Mouse (Mus musculus) heart, embryonic 15.5 days (tissue): ENCODE measurements around the gene Terf2. TPM values are rescaled to one million over a fixed set of nuclear protein-coding genes. Genes with fewer than 3 reads are reported as not detected.

Experiments used
- ATAC-seq: fragments of 200-750 bp; cut with Nextera tagmentation; replicated peaks from 2 replicates; pipeline ENCODE4 v1.8.0; 2017; ENCODE audit warnings: low read depth, moderate TSS enrichment; ENCODE audit not compliant: insufficient number of reproducible peaks, insufficient read depth, low FRiP score
- H3K27ac ChIP-seq: fragments of 300-500 bp; sonication (generic); 2 replicates; pipeline ENCODE4 v1.5.1; 2015; ENCODE audit warnings: mild to moderate bottlenecking, inconsistent platforms
- H3K27me3 ChIP-seq: fragments of 300-500 bp; sonication (generic); 2 replicates; pipeline ENCODE4 v1.6.1; 2015; ENCODE audit warnings: inconsistent platforms
- H3K36me3 ChIP-seq: fragments of 300-500 bp; sonication (generic); 2 replicates; pipeline ENCODE4 v1.6.1; 2015; ENCODE audit warnings: mild to moderate bottlenecking, inconsistent platforms
- H3K4me1 ChIP-seq: fragments of 300-500 bp; sonication (generic); replicated peaks from 2 replicates; pipeline ENCODE4 v1.6.1; 2015; ENCODE audit warnings: inconsistent platforms
- H3K4me2 ChIP-seq: fragments of 300-500 bp; sonication (generic); 2 replicates; pipeline ENCODE4 v1.6.1; 2015; ENCODE audit warnings: inconsistent platforms, mild to moderate bottlenecking, moderate library complexity
- H3K4me3 ChIP-seq: fragments of 300-500 bp; sonication (generic); 2 replicates; pipeline ENCODE4 v1.5.1; 2015; ENCODE audit warnings: mild to moderate bottlenecking, inconsistent platforms
- H3K9ac ChIP-seq: fragments of 300-500 bp; sonication (generic); 2 replicates; pipeline ENCODE4 v1.6.1; 2015; ENCODE audit warnings: mild to moderate bottlenecking, inconsistent platforms
- H3K9me3 ChIP-seq: fragments of 300-500 bp; sonication (generic); replicated peaks from 2 replicates; pipeline ENCODE4 v1.6.1; 2016; ENCODE audit warnings: inconsistent platforms
- WGBS: fragments of 180-500 bp; shearing (Covaris S2); methylation state at CpG from one replicate; pipeline ENCODE4 v1.1.7; 2015; ENCODE audit warnings: mixed read lengths; 5-methylcytosine and 5-hydroxymethylcytosine counted together
- polyA plus RNA-seq: library from polyadenylated mRNA; unstranded; fragments of >200 nt; fragmentation: Nextera tagmentation; extraction: Ambion mirVana; gene quantifications from 2 replicates; pipeline ENCODE4 v1.2.1, GENCODE M21; 2015

Terf2 gene
- 9.5 and 10.4 TPM in 2 replicates for polyA plus RNA-seq

DNA sequence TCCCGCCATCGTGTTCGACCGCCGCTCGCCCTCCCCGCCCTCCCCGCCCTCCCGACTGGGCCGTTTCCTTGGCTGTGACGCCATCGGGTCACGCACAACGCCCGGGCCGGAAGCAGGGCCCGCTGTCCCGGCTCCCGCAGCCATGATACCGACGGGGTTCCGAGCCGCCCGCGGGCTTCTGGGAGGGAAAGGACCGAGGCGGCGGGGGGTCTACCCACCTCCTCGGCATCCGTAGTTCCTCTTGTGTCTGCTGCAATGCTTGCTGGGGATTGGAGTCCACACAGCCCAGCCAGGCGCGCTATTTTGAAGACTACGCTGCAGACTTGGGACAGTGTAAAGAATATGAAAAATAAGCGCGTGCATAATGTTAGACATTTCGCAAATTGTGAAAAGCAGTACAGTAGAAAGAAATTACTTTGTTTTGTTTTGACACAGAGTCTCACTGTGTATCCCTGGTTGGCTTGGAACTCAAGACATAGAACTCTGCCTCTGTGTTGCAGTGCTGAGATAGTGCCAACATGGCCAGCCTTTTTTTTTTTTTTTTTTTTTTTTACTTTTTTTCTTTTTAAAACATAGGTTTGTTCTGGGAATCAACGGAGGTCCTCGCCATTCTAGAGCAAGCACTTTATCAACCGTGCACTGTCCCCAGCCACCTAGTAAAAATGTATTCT, at the start of gene Terf2:
Terf2 (minus strand) TSS at position 182 of the 671 bp plus-strand sequence.
- H3K9ac ChIP-seq: peak within 1 kb of the TSS; percentile 90
- peak; percentile 93 for ATAC-seq
- peak within 1 kb of the TSS; percentile 70 for H3K4me2 ChIP-seq
- peak within 1 kb of the TSS; percentile 91 for H3K27ac ChIP-seq
- H3K27me3 ChIP-seq: no peaks in the 10 kb centered on the region
- WGBS: 4% methylated on average over 31 of the region's 39 CpGs
- no peaks in the 10 kb centered on the region for H3K9me3 ChIP-seq
- H3K4me3 ChIP-seq: peak within 1 kb of the TSS; percentile 95
- peaks cover 14% of the 10 kb centered on the region for H3K36me3 ChIP-seq
- peaks cover 22% of the 10 kb centered on the region for H3K4me1 ChIP-seq

DNA sequence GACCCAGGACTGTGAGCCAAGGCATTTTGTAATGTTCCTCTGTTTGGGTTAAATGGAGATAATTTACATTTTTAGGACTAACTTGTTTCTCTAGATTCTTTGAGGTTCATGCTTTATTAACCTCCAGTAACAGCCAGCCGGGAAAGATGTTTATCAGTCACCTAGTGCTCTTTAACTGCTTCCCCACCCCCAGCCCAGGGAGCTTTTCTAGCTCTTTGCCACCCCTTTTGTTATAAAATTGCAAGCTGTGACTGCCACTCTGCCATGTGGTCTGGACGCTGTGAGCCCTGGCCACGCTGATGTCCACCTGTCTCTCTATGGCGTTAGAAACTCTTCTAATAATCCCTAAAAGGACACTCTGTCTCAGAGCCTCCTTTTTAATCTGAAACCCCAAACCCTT, 47.2 kb upstream of the Terf2 start:
- Histone ChIP-seq H3K4me1 (peaks cover 6% of the 10 kb centered on the region), H3K4me2 (no peak overlapping the region), H3K4me3 (no peak overlapping the region), H3K9me3 (no peaks in the 10 kb centered on the region), H3K9ac (no peak overlapping the region), H3K36me3 (no peaks in the 10 kb centered on the region), H3K27ac (no peak overlapping the region), H3K27me3 (no peaks in the 10 kb centered on the region)
- no peak for ATAC-seq
- WGBS: 54% methylated on average over 4 of the region's 4 CpGs

DNA sequence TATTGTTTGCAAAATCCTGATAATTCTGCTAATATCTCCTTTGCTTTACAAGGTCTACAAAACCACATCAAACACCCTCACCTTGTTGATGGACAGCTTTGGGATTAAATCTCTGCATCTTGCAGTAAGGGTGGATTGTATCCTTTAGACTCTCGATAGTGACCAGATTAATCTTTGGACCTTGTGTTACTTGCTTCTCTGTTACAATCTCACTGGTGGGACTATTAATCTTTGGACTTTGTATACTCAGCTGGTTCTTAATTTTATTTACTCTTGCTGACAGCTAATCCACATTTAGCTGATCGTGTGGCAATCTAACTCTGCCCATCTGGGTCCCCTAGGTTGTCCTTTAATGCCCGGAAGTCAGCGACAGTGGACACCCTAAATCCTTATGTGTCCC, 46.2 kb upstream of the Terf2 start:
- H3K4me2 ChIP-seq: no peak overlapping the region
- H3K9me3 ChIP-seq: no peaks in the 10 kb centered on the region
- 90% methylated on average over 4 of the region's 4 CpGs for WGBS
- no peak overlapping the region for H3K4me3 ChIP-seq
- H3K4me1 ChIP-seq: peaks cover 6% of the 10 kb centered on the region
- no peaks in the 10 kb centered on the region for H3K36me3 ChIP-seq
- H3K9ac ChIP-seq: no peak overlapping the region
- no peak overlapping the region for H3K27ac ChIP-seq
- ATAC-seq: no peak
- no peaks in the 10 kb centered on the region for H3K27me3 ChIP-seq

DNA sequence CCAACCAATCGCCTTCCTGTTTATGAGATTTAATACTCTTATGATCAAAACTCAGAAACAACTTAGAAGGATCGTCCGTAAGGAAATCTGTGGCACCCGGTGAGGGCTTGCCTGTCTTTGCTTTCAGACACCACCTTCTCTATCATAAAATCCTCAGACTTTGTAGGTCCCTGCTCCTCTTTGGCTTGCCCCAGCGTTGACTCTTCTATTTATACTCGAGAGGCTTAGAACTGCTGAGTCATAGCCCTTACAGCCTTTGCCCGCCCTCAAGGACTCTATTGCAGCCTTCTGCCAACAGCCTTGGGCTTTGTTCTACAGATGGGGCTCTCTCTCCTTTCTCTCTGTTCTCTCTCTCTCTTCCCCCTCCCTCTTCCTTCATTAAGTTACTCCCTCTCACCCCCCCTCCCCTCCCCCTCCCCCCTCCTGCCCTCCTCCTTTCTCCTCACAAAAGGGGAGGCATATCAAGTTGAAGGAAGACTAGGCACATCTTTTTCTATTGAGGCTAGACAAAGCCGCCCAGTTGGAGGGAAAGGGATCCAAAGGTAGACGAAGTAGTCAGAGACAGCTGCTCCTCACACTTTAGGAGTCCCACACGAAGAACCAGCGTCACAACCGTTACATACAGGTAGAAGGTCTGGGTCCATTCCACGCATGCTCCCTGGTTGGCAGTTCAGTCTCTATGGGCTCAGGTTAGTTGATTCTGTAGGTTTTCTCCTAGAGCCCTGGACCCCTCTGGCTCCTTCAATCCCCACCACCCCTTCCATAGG, 43.5 kb upstream of the Terf2 start:
- Histone ChIP-seq H3K9ac (no peak overlapping the region), H3K9me3 (no peaks in the 10 kb centered on the region), H3K4me3 (no peak overlapping the region), H3K4me1 (peaks cover 12% of the 10 kb centered on the region), H3K36me3 (no peaks in the 10 kb centered on the region), H3K27me3 (no peaks in the 10 kb centered on the region), H3K27ac (peak overlapping the region; percentile 69), H3K4me2 (peak overlapping the region; percentile 9; the same call in 1 of the 2 replicates)
- WGBS: 40% methylated on average over 13 of the region's 13 CpGs
- peak; percentile 84 for ATAC-seq

DNA sequence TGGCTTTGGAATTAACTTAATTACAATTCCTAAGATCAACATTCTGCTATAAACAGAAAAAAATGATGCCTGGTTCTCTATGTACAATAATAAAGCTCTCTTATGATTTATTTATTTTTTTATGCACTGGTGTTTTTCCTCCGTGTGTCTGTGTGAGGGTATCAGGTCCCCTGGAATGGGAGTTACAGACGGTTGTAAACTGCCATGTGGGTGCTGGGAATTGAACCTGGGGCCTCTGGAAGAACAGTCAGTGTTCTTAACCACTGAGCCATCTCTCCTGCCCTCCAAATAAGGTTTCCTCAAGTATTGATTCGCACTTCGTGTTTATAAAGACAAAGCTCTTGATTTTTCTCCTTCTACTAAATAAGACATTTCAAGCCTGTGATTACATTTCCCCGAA, 42.0 kb upstream of the Terf2 start:
- no peaks in the 10 kb centered on the region for H3K9me3 ChIP-seq
- H3K9ac ChIP-seq: no peak overlapping the region
- H3K4me2 ChIP-seq: no peak overlapping the region
- H3K36me3 ChIP-seq: no peaks in the 10 kb centered on the region
- no peak overlapping the region for H3K27ac ChIP-seq
- H3K4me3 ChIP-seq: no peak overlapping the region
- no peak for ATAC-seq
- peaks cover 20% of the 10 kb centered on the region for H3K4me1 ChIP-seq
- no peaks in the 10 kb centered on the region for H3K27me3 ChIP-seq
- 93% methylated on average over 5 of the region's 5 CpGs for WGBS

DNA sequence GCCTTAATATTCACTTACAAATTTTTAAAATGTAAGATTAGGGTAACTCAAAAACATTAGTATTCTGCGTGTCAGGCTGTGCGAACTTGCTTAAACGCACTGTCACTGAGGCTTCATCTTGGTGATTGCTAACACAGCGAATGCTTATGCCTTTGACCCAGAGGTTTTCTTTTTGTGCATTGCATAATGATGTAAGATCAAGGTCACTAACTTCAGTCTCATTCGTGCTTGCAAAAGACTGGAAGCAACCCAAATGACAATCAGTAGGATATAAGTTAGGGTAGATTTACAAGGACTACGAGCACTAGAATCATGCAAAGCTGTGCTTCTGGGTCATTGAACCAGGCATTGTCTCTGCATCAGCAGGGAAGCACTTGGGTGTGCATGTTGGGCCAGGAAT, 41.2 kb upstream of the Terf2 start:
- Histone ChIP-seq H3K4me3 (no peak overlapping the region), H3K4me2 (no peak overlapping the region), H3K27me3 (no peaks in the 10 kb centered on the region), H3K27ac (no peak overlapping the region), H3K36me3 (no peaks in the 10 kb centered on the region), H3K9ac (no peak overlapping the region), H3K4me1 (peaks cover 26% of the 10 kb centered on the region), H3K9me3 (no peaks in the 10 kb centered on the region)
- 92% methylated on average over 6 of the region's 6 CpGs for WGBS
- no peak for ATAC-seq

DNA sequence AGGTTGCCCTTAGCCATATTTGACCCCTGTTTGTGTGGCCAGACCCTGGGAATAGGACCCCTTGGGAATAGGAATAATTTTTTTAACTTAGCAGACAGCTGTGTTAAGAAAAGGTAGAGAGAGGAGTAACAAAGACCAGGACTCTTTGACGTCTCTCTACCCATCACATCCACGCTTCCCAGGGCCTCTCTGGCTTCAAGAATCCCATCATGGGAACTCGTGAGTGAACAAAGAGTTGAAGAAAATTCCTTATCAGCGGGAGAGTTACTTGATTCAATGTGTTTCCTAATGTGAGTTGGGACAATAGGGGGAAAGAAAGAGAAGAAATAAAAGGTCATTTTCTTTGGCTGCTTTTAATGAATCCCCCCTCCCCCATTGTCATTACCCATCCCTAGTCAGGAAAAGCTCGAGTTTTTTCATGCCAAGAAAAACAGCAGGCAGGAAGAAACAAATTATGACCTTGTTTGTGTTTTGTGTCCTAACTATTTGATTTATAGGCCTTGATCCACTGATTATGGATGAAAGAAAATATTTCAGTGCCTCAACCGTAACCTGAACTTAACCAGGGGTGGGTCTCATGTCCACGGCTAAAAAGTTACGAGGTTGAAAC, 39.8 kb upstream of the Terf2 start:
- Histone ChIP-seq H3K4me1 (peaks cover 28% of the 10 kb centered on the region), H3K27ac (peak overlapping the region; percentile 55), H3K36me3 (no peaks in the 10 kb centered on the region), H3K4me2 (no peak overlapping the region), H3K27me3 (no peaks in the 10 kb centered on the region), H3K9ac (no peak overlapping the region), H3K9me3 (no peaks in the 10 kb centered on the region), H3K4me3 (no peak overlapping the region)
- whole genome bisulfite sequencing: 52% methylated on average over 8 of the region's 8 CpGs
- ATAC-seq: no peak

DNA sequence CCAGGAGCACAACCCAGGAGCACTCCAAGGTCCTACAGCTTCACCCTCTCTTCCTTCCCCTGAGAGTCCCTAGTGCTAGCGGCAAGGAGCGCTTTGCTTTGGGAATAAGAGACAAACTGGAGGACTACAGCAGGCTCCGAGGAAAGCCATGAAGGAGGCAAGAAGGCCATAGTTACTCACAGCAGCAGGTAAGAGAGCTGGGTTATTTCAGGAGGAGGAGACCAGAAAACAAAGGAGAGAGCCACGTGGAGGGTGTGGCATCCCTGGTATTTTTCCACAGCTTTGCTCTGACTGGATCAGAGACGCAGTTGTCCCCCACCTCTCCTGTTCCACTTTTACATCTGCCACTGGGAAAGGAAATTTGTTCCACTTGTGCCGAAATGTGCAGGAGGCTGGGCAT, 37.5 kb upstream of the Terf2 start:
- Histone ChIP-seq H3K4me1 (peaks cover 35% of the 10 kb centered on the region), H3K27ac (peak overlapping the region; percentile 60), H3K4me2 (no peak overlapping the region; the same call in 1 of the 2 replicates), H3K27me3 (no peaks in the 10 kb centered on the region), H3K4me3 (no peak overlapping the region), H3K9ac (no peak overlapping the region), H3K9me3 (no peaks in the 10 kb centered on the region), H3K36me3 (no peaks in the 10 kb centered on the region)
- ATAC-seq: no peak; the same call in 1 of the 2 replicates
- 38% methylated on average over 6 of the region's 6 CpGs for WGBS

DNA sequence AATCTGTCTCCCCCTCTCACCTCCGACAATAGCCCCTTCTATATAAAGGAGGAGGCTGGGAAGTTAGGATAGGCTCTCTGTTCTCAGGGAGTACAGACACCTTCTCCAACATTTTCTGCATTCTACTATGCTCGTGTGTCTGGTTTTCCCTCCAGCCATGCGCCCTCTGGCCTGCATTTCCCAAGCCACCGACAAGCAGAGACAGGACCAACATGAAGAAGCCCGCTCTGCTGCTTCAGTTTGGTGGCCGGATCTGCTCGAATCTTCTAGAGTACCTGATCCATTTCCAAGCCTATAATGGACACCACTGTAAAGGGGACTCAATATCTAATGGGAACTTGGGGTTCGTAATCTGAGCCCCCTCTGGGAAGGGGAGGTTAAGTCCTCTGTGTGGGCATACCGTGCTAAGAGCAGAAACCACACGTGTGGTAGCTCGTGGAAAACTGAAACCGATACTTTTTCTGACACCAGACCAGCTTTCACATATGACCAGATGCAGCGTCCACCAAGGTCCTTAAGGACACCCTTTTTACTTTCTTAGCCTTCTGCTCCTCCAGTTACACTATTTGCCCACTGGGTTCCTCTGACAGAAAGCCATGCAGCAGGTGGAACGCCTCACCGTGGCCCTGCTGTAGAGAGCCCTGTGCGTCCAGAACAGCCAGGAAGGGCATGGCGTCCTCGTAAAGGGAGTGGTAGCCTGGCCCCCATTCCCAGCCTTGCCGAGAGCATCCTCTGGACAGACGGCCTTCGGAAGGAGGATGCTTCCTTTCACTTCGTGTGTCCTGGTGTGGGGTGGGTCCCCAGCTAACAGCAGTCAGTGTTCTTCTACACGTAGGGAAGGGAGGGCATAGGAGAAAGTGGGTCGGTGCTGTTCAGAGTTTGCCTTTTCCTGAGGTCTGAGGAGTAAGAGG, 36.5 kb upstream of the Terf2 start:
- H3K27ac ChIP-seq: peak overlapping the region; percentile 60; the same call in 1 of the 2 replicates
- 76% methylated on average over 24 of the region's 24 CpGs for WGBS
- H3K9ac ChIP-seq: no peak overlapping the region
- H3K4me3 ChIP-seq: no peak overlapping the region
- no peaks in the 10 kb centered on the region for H3K9me3 ChIP-seq
- no peak for ATAC-seq
- peaks cover 38% of the 10 kb centered on the region for H3K4me1 ChIP-seq
- H3K4me2 ChIP-seq: no peak overlapping the region
- no peaks in the 10 kb centered on the region for H3K36me3 ChIP-seq
- no peaks in the 10 kb centered on the region for H3K27me3 ChIP-seq

DNA sequence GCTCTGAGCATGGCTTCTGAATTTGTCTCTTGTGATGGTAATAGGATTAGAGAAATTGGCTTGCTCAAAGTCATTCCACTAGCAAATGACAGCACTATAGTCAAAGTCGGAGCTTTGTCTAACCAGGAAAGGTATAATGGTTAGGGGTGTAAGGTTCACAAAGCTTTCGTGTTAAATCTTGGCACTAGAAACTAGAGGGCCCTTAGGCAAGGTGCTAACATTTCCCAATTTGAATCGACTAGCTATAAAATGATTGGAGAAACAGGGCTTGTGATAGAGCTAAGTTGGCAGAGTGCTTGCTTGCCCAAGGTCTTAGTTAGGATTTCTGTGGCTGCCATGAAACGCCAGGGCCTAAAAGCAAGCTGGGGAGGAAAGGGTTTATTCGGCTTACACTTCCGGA, 33.7 kb upstream of the Terf2 start:
- Histone ChIP-seq H3K27me3 (no peaks in the 10 kb centered on the region), H3K4me1 (peaks cover 32% of the 10 kb centered on the region), H3K27ac (peak overlapping the region; percentile 82), H3K9me3 (no peaks in the 10 kb centered on the region), H3K36me3 (no peaks in the 10 kb centered on the region), H3K9ac (no peak overlapping the region), H3K4me3 (no peak overlapping the region), H3K4me2 (no peak overlapping the region)
- 80% methylated on average over 6 of the region's 6 CpGs for WGBS
- ATAC-seq: no peak
